Mouse (Mus musculus) v-Abl transformed pro-B cells (cell line): Measurements from ENCODE around the gene Atxn1.

ENCODE experiments used
- in situ Hi-C, 2 experiments: fragments of 400-800 bp; cut with MboI; formaldehyde crosslinking; loops; one replicate each; pipeline ENCODE4 v1.15.1; 2025; ENCODE audit not compliant: unreplicated experiment in 2 of 2

The Atxn1 gene

DNA sequence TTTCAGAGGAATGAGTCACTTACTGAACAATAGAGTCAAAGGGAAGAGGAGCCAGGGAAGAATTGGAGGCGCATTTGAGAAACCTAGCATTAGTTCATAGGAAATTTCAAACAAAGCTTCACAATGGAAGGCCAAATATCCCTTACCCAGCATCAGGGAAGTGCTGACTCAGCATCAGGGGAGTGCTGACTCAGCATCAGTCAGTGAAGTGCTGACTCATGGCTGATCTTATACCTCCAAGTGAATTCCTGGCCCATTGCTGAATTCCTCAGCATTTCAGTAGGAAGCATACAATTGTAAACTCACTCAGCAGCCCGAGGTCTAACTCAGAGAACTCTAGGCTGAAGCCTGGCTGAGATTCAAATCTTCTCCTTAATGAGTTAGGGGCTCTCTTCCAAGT, 213.6 kb downstream of the Atxn1 start:
- in situ Hi-C loops = loop anchor here in 1 of 2 experiments (25.0 kb wide), 1 partner anchor 411 kb away; no protein-coding TSS in a partner anchor

DNA sequence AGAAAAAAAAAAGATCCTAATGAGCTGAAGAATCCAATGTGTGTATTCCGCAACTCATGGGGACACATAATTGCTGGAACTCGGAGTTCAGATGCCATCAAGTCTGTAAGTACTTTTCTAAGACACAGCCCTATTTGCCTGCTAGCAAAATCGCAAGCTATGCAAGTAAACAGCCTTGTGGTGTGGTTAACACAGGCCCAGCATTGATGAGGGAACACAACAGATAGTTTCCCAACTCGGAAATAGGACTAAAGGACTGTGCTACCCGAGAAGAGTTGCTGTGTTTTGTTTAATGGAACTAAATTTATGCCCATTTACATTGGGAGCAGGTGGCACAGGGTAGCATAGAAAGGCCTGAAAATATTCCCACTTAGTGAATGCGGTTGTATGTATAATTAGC, 214.2 kb downstream of the Atxn1 start:
- in situ Hi-C loops = loop anchor here in 1 of 2 experiments (25.0 kb wide), 1 partner anchor 412 kb away; no protein-coding TSS in a partner anchor

DNA sequence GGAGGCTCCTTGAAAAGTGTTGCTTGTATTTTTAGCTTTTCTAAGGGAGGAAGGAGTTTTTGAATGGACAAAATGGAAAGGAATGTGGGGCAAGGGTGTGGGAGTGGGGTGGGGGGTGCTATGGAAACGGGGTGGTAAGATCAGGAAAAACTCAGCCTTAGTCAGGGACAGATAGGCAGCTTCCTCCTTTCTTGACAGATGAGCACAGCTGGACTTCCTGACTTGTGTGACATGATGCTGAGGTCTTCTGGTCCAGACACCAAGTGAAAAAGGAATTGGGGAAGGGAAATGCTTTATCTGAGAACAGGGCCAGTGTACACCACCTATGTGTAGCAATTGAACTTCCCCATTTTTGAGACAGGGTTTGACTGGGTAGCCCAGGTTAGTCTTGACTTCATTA, 214.9 kb downstream of the Atxn1 start:
- in situ Hi-C loops = loop anchor here in 1 of 2 experiments (25.0 kb wide), 1 partner anchor 412 kb away; no protein-coding TSS in a partner anchor

DNA sequence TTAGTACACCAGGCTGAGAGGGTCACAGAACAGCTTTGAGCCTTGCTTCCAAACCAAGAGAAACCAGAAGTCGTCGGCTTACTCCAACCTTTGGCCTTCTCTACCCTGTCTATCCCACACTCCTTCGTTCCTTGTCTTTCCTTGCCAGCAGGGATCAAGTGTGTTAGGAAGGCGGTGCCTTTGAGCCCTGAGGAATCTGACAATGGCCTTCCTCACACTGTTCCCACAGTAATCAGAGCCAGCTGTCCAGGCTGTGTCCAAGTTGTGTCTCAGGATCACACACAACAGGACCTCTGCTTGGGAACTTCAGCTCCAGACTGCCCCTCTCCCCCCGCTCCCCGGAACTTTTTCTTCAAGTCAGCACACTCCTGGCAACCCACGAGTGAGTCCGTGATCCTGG, 215.6 kb downstream of the Atxn1 start:
- in situ Hi-C loops = no loop called here

DNA sequence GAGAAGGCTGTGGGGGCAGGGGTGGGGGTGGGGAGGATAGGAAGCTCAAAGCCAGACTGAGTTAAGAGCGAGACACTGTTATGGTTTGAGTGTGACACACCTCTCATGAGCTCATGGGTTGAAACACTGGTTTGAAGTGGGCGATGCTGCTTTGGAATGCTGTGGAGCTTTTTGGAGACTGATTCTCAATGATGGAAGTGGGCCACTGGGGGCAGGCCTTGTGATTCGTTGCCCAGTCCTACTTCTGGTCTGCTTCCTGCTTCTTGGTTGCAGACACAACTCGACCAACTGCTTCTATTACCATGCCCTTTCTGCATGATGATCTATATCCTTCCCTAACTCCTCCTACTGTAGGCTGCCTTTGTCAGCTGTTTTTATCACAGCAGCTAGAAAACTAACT, 216.1 kb downstream of the Atxn1 start:
- in situ Hi-C loops = no loop called here

DNA sequence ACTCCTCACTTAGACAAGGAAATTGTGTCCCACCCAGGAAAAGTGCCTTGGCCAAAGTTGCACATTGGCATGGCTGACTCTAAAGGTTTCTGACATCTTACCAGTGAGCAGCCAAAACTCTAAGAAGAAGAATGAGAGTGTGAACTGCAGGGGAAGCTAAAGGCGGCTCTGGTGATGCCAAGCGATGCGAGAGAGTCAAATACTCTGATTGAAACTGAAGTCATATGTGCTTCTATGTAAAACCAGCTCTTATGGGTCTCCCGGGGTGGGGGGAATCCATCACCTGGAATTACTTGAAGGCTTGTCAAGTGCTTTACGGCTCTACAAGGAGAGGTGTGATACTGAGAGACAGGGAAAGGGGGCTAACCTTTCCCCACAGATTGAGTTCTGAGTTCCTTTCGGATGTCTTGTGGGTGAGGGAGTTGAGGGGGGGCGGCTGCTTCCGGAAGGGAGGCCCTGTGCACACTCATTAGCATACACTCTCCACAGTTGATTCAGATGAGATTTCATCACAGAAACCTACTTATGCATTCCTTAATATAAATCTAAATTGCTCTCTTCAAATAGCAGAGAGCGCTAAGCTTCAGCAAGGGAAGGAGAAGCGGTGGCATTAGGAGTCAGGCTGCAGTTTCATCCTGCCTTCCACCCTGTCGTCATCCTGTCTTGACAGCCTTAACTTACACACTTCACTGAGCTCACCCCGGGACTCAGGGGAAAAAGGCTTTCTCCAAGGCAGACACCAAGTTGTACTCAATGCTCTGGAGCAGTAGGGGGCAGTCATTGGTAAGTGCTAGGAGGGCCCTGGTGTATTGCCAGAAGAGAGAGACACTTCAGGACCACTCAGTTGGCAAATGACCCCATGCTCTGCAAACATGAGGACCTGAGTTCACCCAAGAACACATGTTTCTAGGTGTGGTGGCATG, 218.7 kb downstream of the Atxn1 start:
- in situ Hi-C loops = no loop called here

DNA sequence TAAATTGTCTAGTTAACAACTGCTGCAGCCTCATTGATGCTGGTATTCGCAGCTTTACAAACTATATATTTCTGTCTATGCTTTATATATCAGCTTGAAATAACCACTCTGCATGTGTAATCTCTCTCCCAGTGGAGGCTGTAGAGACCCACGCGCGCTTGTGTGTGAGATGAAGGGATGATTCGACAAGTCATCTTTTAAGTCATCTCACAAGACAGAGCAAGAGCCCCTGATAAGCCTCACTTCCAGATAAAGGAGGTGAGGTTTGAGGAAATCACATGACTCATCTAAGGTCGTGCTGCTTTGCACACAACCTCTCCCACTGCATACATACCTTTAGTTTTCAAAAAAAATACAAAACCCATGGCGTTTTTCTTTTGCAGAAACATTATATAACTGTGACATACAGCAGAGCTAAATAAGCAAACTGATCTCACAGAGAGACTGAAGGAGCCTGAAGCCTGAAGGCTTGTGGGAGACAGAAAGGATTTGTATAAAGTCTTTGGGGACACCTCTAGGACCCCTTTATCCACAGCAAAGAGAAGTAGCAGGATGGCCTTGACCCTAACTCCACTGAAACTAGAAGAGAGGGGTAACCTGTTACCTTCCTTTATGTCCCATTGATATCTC, 219.9 kb downstream of the Atxn1 start:
- in situ Hi-C loops = no loop called here

DNA sequence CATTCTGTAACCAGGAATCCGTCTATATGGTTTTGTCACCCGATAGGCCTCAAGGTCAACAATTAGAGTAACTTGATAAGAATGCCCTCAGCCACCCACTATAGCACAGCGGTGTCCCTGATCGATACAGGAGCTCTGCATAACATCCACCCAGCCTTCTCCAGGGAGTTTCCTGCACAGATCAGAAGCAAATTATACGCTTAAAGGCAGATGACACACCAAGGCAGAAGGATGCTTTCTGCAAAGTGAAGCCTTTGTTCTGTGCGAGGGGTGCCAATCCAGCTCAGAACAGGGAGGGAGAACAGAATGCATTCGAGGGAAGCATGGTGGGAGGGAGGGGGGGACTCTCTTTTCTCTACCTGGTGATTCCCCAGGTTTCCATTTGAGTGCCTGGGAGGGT, 221.0 kb downstream of the Atxn1 start:
- in situ Hi-C loops = no loop called here

DNA sequence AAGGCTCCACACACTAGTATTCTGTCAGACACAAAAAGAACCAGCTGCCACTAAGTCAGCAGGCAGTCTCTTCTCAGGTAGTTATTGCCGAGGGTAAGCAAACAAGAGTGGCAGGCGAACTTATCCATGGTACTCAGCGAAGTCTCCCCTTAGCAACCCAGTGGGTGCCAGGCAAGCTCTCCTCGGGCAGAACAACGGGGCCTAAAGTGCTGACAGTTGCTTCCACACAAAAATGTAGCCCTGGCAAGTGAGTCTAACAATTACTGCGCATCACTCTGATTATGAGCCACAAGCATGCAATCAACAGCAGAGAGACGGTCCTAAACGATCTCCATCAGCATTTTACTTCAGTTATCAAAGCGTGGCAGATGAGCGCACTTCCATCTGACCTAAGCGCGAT, 224.4 kb downstream of the Atxn1 start:
- in situ Hi-C loops = no loop called here

DNA sequence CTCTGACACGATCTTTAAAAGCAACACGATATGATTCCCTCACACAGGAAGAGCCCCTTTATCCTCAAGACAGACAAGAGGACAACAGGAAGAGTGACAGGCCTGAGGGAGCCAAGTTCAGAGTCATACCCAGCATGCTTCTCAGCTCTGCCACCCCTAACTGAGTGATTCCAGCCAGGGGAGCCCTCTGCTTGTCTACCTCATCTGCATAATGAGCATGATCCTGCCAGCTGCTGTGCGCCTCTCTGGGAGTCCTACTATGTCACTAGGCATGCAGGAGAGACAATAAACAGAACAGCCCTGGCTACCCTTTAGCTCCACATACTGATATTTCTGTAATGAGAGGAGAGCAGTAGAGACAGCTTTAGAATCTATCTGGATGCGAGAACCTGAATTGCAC, 228.6 kb downstream of the Atxn1 start:
- in situ Hi-C loops = no loop called here

DNA sequence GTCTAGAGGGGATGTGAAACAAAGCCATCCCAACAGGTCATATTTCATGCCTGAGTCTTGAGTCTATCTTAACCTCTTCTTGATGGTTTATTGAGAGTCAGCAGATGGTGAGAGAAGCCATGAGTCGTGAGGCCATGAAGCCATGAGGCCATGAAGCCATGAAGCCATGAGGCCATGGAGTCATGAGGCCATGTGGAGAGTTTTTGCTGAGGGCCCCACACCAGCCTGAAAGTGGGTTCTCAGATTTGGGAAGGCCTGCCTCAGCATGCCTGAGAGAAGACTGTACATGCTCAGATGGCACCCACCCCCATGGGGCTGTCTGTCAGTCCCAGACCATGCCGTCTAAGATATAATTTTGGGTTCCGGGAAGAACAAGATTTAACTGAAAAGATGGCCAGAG, 229.0 kb downstream of the Atxn1 start:
- in situ Hi-C loops = no loop called here

DNA sequence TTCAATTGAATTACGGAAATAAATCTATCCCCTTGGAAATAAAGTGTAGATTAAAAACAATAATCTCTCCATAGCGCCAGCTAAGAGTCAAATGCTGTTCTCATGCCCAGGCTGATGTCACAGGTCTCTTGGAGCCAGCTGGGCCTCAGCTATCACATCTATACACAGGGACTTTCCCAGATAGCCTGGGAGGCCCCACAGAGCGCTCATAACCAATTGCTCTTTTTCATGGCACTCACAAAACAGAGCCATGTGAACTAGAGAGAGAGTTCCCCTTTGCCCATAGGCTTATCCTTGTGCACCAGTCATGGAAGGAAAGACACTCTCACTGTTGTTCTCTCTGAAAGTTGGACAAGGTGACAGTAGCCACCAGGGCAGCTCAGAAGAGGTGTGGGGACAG, 230.3 kb downstream of the Atxn1 start:
- in situ Hi-C loops = no loop called here

DNA sequence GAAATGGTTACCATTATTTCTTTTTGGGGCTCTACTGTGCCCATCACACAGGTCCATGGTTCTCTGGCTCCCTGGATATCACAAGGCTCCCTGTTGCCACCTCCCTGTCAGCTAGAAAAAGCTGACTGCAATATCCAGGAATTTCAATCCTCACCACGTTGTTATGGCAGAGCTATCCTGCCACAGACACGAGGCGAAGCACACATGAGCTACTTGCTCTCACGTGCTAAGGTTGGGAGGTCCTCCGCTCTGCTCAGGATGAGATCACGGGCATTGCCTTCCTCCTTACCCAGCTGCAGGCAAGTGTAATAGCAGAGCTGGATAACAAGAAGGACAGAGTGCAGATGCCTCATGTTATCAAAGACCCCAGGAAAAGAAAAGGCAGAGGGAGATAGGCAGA, 232.2 kb downstream of the Atxn1 start:
- in situ Hi-C loops = no loop called here

DNA sequence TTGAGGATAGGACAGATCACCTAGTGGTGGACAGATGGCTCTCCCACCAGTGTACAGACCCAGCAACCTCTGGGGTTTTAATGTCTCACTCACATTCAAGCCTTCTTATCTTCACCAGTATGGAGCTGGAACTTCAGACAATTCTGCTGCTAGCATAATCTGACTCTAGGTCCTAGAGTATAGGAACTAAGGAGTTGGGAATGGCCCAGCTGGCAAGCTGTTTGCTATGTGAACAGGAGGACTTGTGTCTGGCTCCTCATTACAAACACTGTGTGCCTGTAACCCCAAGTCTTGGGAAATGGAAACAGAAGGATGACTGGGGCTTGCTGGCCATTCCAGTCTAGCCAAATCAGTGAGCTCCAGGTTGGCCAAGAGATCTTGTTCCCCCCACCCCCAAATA, 237.9 kb downstream of the Atxn1 start:
- in situ Hi-C loops = no loop called here

DNA sequence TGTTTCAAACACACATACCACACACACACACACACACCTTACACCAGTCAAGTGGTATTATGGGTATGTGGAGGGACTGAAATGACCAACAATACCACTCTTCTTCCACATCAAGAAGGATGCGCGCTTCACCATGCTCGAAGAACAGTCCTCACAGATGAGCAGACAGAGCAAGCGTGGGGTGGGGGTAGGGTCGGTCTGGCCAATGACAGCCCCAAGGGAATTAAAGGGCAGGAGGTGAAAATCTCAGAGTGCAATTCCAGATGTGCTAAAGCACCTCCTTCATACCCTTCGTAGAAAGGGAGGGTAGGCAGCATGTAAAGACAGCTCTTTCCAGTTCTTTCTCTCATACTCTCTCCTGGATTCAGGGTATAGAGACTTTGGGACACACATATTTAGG, 238.6 kb downstream of the Atxn1 start:
- in situ Hi-C loops = no loop called here

DNA sequence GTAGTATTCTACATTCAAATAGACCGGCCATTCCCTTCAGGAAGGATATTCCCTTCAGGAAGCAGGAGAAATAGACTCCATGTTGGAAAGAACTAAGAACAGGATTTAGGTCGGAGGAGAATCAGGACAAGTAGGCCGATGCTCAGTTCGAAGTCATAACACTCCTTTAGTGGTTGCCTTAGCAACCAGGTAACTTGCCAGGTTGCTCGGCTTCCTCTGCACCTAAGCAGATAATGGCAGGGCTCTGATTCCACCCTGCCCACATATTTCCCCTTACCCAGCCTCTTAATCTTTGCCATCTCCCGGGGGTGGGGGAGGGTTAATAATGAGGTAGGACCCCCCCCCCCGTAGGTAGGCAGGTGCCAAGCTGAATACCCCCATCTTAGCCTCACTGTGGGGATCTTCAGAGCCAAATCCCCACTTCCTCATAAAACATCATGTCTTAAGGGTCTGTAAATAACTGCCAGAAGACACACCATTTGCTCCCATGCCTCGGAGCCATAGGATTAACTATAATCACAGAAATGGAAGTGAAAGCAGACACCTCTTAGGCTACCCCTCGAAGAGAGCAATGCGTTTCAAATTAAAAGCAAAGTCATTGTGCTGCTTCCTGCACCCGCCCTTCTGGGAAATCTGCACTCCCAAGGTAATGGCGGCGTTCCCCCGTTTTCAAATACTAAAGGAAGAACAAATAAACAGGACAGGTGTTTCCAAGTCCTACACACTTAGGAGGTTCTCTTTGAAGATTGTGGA, 240.1 kb downstream of the Atxn1 start:
- in situ Hi-C loops = no loop called here

DNA sequence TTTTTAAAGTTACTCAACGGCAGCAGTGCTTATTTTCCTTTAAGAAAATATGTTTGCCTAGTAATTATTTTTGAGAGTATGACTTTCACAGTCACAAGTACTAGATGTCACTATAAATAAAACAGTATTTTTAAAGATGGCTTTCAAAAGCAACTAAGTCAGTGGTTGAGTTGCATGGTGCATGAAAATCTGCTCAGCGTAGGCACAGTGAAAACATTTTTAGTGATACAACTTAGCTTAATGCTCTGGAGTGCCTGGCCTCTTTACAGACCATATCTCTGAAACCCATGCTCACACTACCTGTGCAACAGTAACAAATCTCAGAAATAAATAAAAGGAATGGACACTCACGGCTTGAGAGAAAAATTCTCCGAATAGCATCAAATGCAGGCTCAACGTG, 241.9 kb downstream of the Atxn1 start:
- in situ Hi-C loops = no loop called here

DNA sequence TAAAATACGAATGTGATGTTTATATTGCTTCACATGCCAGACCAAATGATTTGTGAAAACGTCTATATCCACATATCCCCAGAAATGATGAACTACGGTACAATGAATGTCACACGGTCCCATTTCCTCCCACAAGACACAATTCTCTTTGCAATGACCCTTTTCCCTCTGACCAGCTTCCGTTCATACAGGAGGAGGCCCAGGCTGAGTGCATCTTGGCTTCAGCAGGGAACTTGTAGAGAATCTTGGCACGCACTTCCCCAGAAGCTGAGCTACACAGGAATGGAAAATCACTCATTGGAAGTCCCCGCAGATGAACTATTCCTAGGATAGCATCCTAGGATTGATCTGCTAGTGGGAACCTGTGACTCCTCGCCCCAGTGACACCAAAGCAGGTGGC, 243.2 kb downstream of the Atxn1 start:
- in situ Hi-C loops = no loop called here

DNA sequence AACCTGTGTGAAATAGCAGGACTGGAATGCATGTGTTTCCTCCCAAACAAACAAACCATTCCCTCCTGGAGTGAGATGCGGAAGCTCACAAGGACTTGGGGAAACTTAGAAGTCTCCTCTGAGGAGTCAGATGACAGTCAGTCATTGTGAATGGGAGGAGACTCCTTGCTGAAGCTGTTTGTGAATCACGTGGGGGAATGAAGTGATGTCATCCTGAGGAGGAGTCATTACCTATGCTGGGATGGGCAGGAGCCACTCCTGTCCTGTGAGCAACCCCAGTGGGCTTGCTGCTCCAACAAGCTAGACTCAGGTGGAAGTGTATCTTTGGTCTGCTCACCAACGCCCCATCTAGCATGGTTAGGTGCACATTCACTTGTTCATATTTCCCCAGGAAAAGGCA, 246.0 kb downstream of the Atxn1 start:
- in situ Hi-C loops = no loop called here

DNA sequence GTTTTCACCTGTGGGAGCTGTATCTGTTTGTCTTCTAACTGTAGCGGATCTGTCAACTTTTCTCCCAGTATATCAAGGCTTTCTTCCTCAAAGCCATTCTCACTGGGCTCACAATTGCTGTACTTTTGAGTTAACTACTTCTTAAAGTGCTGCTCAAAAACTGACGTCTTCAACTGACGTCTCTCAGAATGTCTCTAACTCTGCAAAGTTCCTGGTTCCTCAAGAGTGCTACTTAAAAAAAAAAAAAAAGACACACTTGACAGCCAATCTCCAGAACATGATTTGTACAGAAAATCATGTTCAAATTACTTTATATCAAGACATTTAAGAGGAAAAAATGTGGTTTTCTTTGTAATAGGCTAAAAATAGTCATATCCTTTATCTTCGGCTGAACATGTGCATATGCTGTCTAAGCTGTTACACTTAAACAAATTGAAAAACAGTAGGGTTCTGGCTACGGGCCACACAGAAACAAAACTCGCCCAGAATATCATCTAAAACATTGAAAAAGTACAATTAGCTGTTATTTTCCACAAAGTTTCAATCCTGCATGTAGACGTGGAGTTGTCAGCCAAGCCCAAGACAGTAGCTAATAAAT, 249.1 kb downstream of the Atxn1 start:
- in situ Hi-C loops = no loop called here

DNA sequence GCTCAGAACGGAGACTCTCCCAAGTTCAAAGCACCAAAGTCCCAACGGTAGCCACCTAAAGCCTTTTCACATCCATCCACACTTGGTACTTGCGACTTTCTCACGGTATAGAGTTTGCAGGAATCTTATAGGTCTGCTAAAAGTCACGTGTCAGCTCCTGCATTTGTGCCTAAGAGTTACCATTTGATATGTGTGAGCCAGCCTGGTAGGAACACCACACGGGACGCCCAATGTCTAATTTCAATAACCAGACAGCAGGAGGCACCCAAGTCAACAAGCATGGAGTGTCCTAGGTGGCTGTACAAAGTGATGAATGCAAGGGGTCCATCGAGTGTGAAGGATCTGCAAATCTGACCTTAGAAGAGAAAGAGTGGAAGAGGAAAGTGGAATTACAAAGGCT, 254.8 kb downstream of the Atxn1 start:
- in situ Hi-C loops = no loop called here
